Mouse (Mus musculus) heart, adult 2 months (tissue): Measurements from ENCODE around the gene 1700113H08Rik.

Experiments
- EP300 ChIP-seq: fragments of 200-500 bp; IDR thresholded peaks from 2 replicates; pipeline ENCODE4 v1.6.1; 2011; ENCODE audit warnings: low read depth, low read length, control low read depth; ENCODE audit not compliant: insufficient read depth
- POLR2A ChIP-seq: fragments of 200-500 bp; IDR thresholded peaks from 2 replicates; pipeline ENCODE4 v1.6.1; 2011; ENCODE audit warnings: mild to moderate bottlenecking, low read depth, low read length, control low read depth; ENCODE audit not compliant: insufficient read depth

DNA sequence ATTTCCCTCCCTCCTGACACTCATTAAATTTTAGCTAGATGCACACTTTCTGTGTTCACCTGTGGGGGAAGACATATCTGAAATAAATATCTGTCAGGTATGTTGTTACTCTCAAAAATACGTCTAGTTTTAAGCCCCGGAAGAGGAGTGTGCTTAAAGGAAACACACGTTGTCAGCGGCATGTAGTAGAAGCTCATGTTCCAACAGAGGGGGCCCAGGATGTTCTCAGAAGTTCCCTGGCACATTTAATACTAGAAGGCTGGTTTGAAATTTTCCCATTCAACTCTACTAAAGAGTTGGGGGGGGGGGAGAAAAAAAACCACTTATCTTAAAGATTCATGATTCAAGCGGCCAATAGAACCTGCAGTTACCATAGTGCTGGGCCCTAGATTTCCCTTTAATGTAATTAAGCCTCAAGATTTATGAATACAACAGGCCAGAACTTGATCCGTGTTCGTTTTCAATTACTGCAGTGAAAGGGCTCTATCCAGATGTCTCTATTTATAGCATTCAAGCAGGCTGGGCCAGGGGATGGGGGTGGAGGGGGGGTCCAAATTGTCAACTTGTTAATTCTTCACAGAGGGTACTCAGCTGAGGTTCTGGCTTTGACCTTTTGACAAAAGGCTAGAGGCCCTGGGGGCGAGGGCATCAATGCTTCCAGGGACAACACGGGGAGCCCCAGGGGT lies 43.6 kb downstream of the 1700113H08Rik start:
- no peak for TF ChIP-seq EP300
- no peak for TF ChIP-seq POLR2A
